Mouse (Mus musculus): ENCODE data around the gene Evl.

Gene Evl

GRCm38 (mm10) chr12:108554120-108554841 lies at the start of gene Evl:
Gene Evl (plus strand): TSS chr12:108554720.
- DNase-seq (ENCODE audit: low read depth, low spot score): peak; percentile 95

DNA sequence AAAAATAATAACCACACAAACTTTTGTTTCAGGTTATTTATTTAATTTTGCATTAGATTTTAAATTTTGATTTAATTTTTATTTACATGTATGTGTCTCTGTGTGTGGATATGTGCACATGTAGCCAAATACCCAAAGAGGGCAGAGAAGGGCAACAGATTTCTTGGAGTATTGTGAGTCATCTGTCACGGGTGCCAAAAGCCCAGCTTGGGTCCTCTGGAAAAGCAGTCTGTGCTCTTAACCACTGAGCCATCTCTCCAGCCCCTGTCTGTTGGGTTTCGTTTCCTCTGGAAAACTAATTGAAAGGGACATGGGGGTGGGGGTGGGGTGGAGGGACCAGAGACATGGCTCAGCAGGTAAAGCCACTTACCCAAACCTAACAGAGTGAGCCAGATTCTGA lies 48.7 kb upstream of the Evl start:
- no peak for DNase-seq (ENCODE audit: low read depth, low spot score)

GRCm38 (mm10) chr12:108507046-108507445 lies 47.5 kb upstream of the Evl start:
- DNase-seq (ENCODE audit: low read depth, low spot score): peak; percentile 77

DNA sequence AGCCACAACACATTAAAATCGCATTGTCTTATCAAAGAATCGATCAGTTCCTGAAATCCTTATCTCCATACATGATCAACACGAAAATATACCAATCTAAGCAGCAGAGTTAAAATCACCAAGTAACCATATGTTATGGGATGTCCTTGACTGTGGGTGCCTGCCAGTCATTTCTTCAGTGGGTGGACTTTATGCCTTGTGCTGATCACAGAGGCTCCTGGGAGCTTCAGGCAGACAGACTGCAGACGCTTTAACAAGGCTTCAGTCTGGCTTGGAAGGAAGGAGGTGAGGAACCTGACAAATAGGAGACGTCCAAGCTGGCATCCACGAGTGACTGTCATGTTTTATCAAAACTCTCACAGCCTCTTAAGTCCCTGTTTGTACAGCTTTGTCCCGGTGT lies 43.9 kb upstream of the Evl start:
- DNase-seq (ENCODE audit: low read depth, low spot score): no peak

- peak; percentile 64 for DNase-seq (ENCODE audit: low read depth, low spot score)
Observed at GRCm38 (mm10) chr12:108511009-108511408, 43.5 kb upstream of the Evl start.

- DNase-seq (ENCODE audit: low read depth, low spot score): peak; percentile 78
Observed at GRCm38 (mm10) chr12:108515464-108515863, 39.1 kb upstream of the Evl start.

- peak; percentile 63 for DNase-seq (ENCODE audit: low read depth, low spot score)
Observed at GRCm38 (mm10) chr12:108519374-108519773, 35.1 kb upstream of the Evl start.

DNA sequence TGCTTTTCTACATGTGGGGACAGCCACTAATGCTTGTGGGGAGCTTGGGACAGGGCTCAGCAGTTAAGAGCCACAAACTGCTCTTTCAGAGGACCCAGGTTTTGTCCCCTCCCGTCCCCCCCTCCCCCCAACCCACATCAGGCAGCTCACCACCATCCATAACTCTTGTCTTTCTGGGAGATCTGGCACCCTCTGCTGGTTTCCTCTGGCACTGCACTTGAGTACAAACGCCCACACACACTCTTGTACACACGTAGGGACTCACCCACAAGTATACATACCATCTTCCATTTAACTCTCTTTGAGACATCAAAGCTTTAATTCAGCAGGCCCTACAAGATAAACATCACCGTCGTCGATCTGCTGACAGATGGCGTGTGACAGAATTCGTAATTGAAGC lies 25.3 kb upstream of the Evl start:
- DNase-seq (ENCODE audit: low read depth, low spot score): peak; percentile 89

DNA sequence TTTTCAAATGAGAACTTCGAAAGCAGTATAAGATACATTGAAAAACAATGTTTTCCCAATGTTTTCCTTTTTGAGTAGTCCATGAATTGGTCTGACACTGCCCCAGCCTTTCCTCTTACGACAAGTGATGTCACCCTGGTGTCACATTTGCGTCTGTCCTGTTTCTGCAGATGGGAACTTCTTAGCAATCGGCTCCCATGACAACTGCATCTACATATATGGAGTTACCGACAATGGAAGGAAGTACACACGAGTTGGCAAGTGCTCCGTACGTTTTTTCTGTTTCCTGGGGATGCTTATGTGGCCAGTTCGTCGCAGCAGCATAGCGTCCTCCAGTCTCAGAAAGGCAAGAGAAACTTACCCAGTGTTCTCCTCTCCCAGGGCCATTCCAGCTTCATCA lies 20.0 kb upstream of the Evl start:
- DNase-seq (ENCODE audit: low read depth, low spot score): no peak

DNA sequence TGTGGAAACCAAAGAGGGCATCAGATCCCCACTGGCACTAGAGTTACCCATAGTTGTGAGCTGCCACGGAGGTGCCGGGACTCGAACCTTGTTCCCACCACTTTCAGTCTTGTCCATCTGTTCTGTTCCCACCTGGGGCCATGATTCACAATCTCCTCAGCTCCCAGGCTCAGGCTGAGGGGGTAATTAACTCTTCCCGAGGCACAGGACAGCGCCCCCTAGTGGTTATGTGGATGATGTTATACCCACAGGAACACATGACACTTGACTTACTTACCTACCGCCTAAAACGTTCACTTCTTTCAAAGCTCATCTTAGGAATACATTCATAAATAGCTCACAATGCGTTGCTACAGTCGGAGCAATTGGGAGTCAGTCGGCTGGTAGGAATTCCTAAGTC lies 18.1 kb upstream of the Evl start:
- DNase-seq (ENCODE audit: low read depth, low spot score): peak; percentile 88

- DNase-seq (ENCODE audit: low read depth, low spot score): peak; percentile 79
Observed at GRCm38 (mm10) chr12:108541088-108541487, 13.4 kb upstream of the Evl start.

GRCm38 (mm10) chr12:108546508-108547153 lies 7.9 kb upstream of the Evl start:
- DNase-seq (ENCODE audit: low read depth, low spot score): peak; percentile 40

- DNase-seq (ENCODE audit: low read depth, low spot score): peak; percentile 79
Observed at GRCm38 (mm10) chr12:108547251-108547875, 7.2 kb upstream of the Evl start.

GRCm38 (mm10) chr12:108551731-108552130 lies 2.8 kb upstream of the Evl start:
- no peak for DNase-seq (ENCODE audit: low read depth, low spot score)

GRCm38 (mm10) chr12:108553079-108553478 lies 1.4 kb upstream of the Evl start:
- peak; percentile 64 for DNase-seq (ENCODE audit: low read depth, low spot score)

GRCm38 (mm10) chr12:108554861-108555556 lies 489 bp downstream of the Evl start:
- peak; percentile 54 for DNase-seq (ENCODE audit: low read depth, low spot score)

DNA sequence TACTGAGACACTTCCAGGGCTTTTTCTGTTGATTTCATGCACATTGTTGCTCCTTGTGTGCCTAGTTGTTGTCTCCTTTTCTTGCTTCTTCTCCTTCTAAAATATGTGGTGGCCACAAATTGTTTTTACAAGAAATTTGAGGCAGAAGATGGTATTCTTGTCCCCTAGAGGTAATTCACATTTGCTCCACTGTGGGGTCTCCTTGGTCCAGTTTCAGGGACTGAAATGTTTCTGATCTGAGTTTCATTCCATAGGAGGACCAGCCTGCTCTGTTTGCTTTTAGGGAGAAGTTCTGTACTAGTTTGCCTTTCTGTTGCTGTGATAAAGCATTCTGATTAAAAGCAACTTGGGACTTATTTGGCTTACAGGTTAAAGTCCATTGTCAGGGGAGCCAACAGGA lies 3.7 kb downstream of the Evl start:
- DNase-seq (ENCODE audit: low read depth, low spot score): no peak

- DNase-seq (ENCODE audit: low read depth, low spot score): peak; percentile 54
Observed at GRCm38 (mm10) chr12:108563238-108563637, 8.7 kb downstream of the Evl start.

GRCm38 (mm10) chr12:108564910-108565506 lies 10.5 kb downstream of the Evl start:
- DNase-seq (ENCODE audit: low read depth, low spot score): no peak

DNA sequence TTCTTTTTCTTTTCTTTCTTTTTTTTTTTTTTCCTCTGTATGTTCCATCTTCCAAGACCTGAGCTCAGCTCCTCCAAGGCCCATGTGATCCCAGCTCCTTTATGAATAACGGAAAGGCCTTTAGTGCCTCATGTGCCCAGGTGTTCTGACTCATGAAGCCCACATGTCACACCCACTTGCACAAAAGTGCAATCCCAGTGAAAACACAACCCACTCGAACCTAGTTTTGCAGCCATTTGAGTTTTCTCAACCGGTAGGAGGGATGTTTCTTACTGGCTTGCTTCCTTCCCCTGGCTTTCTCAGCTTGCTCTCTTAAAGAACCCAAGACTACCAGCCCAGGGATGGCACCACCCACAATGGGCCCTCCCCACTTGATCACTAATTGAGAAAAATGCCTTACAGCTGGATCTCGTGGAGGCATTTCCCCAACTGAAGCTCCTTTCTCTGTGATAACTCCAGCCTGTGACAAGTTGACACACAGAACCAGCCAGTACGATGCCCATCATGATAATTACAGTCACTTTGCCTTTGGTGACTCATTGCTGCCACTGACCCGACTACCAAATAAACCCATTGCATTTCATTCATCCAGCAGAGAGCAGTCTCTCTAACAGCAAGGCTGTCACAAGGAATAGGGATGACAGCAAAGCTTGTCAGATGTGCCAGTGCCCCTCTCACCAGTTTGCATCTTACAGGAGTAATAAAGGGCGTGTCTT lies 24.8 kb downstream of the Evl start:
- no peak for DNase-seq (ENCODE audit: low read depth, low spot score)

DNA sequence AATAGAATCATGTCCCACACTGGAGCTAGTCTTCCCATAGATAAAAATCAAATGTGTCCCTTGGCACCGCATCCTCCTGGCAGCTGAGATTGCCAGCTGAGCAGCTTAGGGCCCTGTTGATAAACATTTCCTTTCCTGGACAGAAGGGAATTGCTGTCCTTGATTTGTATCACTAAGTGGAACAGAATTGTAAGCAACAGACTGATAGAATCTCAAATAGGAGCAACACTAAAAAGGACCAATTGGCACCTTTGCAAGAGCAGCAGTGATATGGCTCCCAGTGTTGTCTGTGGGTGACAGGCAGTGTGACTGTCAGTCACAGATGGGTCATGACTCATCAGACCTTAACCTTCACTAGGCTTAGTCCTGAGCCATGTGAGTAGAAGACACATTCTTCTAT lies 29.3 kb downstream of the Evl start:
- no peak for DNase-seq (ENCODE audit: low read depth, low spot score)
